Comparison of ENCODE assay signal across 17 mouse cellular contexts in the genomic region with DNA sequence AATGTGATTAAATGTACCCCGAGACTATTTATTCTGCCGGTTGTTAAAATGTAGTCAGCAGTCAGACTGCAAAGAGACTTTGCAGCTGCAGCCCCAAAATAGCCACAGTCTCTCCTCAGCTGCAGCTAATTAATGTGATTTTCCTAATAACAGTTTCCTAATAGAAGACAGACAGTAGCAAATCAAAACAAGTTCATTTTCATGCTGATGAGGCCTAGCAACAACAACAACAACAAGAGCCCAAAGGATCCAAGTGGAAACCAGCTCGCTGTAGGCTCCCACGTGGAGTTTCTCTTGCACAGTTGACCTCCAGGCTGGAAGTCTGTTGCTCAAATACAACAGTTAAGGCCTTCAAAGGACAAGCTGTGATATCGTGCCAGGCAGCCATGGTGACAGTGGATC.
DNase-seq lines count a peak whose midpoint lies in the region; ATAC-seq lines count a peak whose summit lies in the region.
"Had no signal": no experiment of that assay in that cellular context is flagged by ENCODE, and none has a peak within 500 bp of the region (broad histone marks: within the 10 kb centered on the region; RNA-seq: fewer than 3 reads in every experiment).

No protein-coding gene starts in this region.

- H3K27ac ChIP-seq in forebrain, embryonic 13.5 days = no peak overlapping the region
- H3K27ac ChIP-seq in forebrain, embryonic 12.5 days = no peak overlapping the region
- H3K27ac ChIP-seq: embryonic facial prominence, embryonic 12.5 days; heart, embryonic 15.5 days; limb, embryonic 15.5 days; neural tube, embryonic 12.5 days; stomach, postnatal 0 days had no signal

- peaks cover 10% of the 10 kb centered on the region; the same call in 1 of the 2 replicates for H3K27me3 ChIP-seq in forebrain, embryonic 13.5 days
- H3K27me3 ChIP-seq in forebrain, embryonic 12.5 days = 0 out of 2 replicates have a peak, but pooled peaks cover 5% of the 10 kb centered on the region
- H3K27me3 ChIP-seq: CH12.LX; embryonic facial prominence, embryonic 12.5 days; heart, embryonic 15.5 days; limb, embryonic 15.5 days; neural tube, embryonic 12.5 days had no signal

- H3K9me3 ChIP-seq in forebrain, embryonic 13.5 days (replicated peaks) = no peaks in the 10 kb centered on the region
- H3K9me3 ChIP-seq in forebrain, embryonic 12.5 days = no peaks in the 10 kb centered on the region
- H3K9me3 ChIP-seq: embryonic facial prominence, embryonic 12.5 days; heart, embryonic 15.5 days; limb, embryonic 15.5 days; neural tube, embryonic 12.5 days had no signal

- 0 out of 2 replicates have a peak, but pooled peaks cover 3% of the 10 kb centered on the region for H3K4me1 ChIP-seq in forebrain, embryonic 13.5 days
- no peaks in the 10 kb centered on the region for H3K4me1 ChIP-seq in forebrain, embryonic 12.5 days
- H3K4me1 ChIP-seq: embryonic facial prominence, embryonic 12.5 days; neural tube, embryonic 12.5 days had no signal

- DNase-seq in lung, postnatal 10 days = peak; percentile 64
- DNase-seq in lung, postnatal 14 days = no peak
- DNase-seq in kidney, postnatal 10 days = peak; percentile 40
- no peak for DNase-seq in heart, adult 9 months (ENCODE audit: low spot score in 2 of 2)
- DNase-seq in layer of hippocampus, adult 18-20 months (ENCODE audit: low spot score in 2 of 2) = no peak
- DNase-seq in embryo, embryonic 10 days (ENCODE audit: low spot score) = no peak
- DNase-seq: cerebellum, adult 18-20 months; layer of hippocampus, postnatal 36 days; right cerebral cortex, postnatal 14 days had no signal

- WGBS in forebrain, embryonic 13.5 days = 50% methylated on average over 5 of the region's 5 CpGs
- 60% methylated on average over 5 of the region's 5 CpGs for WGBS in forebrain, embryonic 12.5 days

- H3K9ac ChIP-seq in forebrain, embryonic 13.5 days = no peak overlapping the region
- no peak overlapping the region for H3K9ac ChIP-seq in forebrain, embryonic 12.5 days
- H3K9ac ChIP-seq: embryonic facial prominence, embryonic 12.5 days; heart, embryonic 15.5 days; limb, embryonic 15.5 days; neural tube, embryonic 12.5 days had no signal

- H3K4me3 ChIP-seq in forebrain, embryonic 13.5 days = no peak overlapping the region
- no peak overlapping the region for H3K4me3 ChIP-seq in forebrain, embryonic 12.5 days (replicated peaks)
- H3K4me3 ChIP-seq: embryonic facial prominence, embryonic 12.5 days; heart, embryonic 15.5 days; limb, embryonic 15.5 days; neural tube, embryonic 12.5 days had no signal

- H3K36me3 ChIP-seq in forebrain, embryonic 13.5 days (ENCODE audit: poor library complexity, severe bottlenecking) = no peaks in the 10 kb centered on the region
- H3K36me3 ChIP-seq in forebrain, embryonic 12.5 days (replicated peaks) = no peaks in the 10 kb centered on the region
- H3K36me3 ChIP-seq: embryonic facial prominence, embryonic 12.5 days; heart, embryonic 15.5 days; limb, embryonic 15.5 days; neural tube, embryonic 12.5 days had no signal

- peak; percentile 58; the same call in 1 of the 2 replicates for ATAC-seq in forebrain, embryonic 13.5 days
- no peak for ATAC-seq in forebrain, embryonic 12.5 days (ENCODE audit: low FRiP score)

- no peak overlapping the region for H3K4me2 ChIP-seq in forebrain, embryonic 13.5 days
- no peak overlapping the region for H3K4me2 ChIP-seq in forebrain, embryonic 12.5 days
- H3K4me2 ChIP-seq: embryonic facial prominence, embryonic 12.5 days; heart, embryonic 15.5 days; limb, embryonic 15.5 days; neural tube, embryonic 12.5 days had no signal

Comparison
In these comparisons a context has a peak if more than half of its experiments do, and no peak if none do; other contexts are left out.
1. DNase-seq: peak in lung, postnatal 10 days (single experiment) and kidney, postnatal 10 days (single experiment); none in lung, postnatal 14 days (single experiment), heart, adult 9 months (0 of 2), layer of hippocampus, adult 18-20 months (0 of 2) and embryo, embryonic 10 days (single experiment).